Mouse (Mus musculus) spleen, adult 2 months (tissue): Measurements from ENCODE around the gene B3gnt9.
A peak's percentile ranks its signal among the peaks of the same experiment; 100 is the strongest.

Experiments
- CTCF ChIP-seq: fragments of 200-500 bp; IDR thresholded peaks from 2 replicates; pipeline ENCODE4 v1.5.1; 2011; ENCODE audit warnings: mild to moderate bottlenecking, inconsistent platforms; ENCODE audit not compliant: insufficient read depth, insufficient read length, insufficient replicate concordance; ENCODE audit errors: extremely low read depth
- POLR2A ChIP-seq: fragments of 200-500 bp; IDR thresholded peaks from 2 replicates; pipeline ENCODE4 v1.6.1; 2011; ENCODE audit warnings: low read depth, low read length, inconsistent platforms

DNA sequence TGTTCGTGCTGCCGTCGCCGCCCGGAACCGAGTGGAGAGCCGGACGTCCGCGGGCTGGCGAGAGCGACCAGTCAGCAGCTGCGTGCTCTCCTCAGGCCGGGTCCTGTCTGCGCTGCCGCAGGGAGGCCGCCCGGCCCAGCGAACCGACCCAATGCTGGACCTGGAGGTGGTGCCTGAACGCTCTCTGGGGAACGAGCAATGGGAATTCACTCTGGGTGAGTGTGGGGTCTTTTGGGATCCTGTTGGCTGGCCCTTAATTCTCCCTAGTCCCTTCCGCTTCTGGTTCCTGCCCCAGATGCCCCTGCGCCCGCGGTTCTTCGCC lies 29.7 kb downstream of the B3gnt9 start:
- peak; percentile 15; the same call in 1 of the 2 replicates for TF ChIP-seq POLR2A
- no peak for TF ChIP-seq CTCF
